8 mouse cellular contexts compared by ENCODE assay signal in genomic region chr4:129576863-129577491, GRCm38 (mm10). TPM values are rescaled to one million over a fixed set of nuclear protein-coding genes. Genes with fewer than 3 reads are reported as not detected.
DNase-seq lines count a peak whose midpoint lies in the region; ATAC-seq lines count a peak whose summit lies in the region.

No protein-coding gene starts in this region.

- DNase-seq in CD4-positive, CD25-positive, alpha-beta regulatory T cell, adult 2 months (ENCODE audit: low read depth, low spot score) = peak; percentile 81
- DNase-seq in embryo, embryonic 10.5 days (ENCODE audit: low spot score) = peak; percentile 81
- peak; percentile 61 for DNase-seq in heart, adult 8-10 months (ENCODE audit: low spot score)
- peak; percentile 59 to 78 for DNase-seq in kidney, adult 8-10 months
- DNase-seq in liver, embryonic 13.5 days = peak; percentile 50
- peak; percentile 79 for DNase-seq in naive thymus-derived CD4-positive, alpha-beta T cell, adult 2 months (ENCODE audit: low read depth)
- DNase-seq in spleen, postnatal 36 days (ENCODE audit: low spot score in 2 of 2) = peak; percentile 69 to 74

- H3K4me3 ChIP-seq in liver, embryonic 13.5 days (replicated peaks) = no peak overlapping the region

- H3K36me3 ChIP-seq in liver, embryonic 13.5 days = no peaks in the 10 kb centered on the region

- no peak for ATAC-seq in CD4-positive, CD25-positive, alpha-beta regulatory T cell, adult 4 months
- ATAC-seq in liver, embryonic 13.5 days (ENCODE audit: low read depth) = no peak

- peaks cover 30% of the 10 kb centered on the region; the same call in 1 of the 2 replicates for H3K27me3 ChIP-seq in liver, embryonic 13.5 days

- 35% methylated on average over 21 of the region's 21 CpGs for WGBS in liver, embryonic 13.5 days (ENCODE audit: insufficient replicate concordance)

- 0 out of 2 replicates have a peak overlapping the region, but pooled peaks have one; percentile 37 for H3K9ac ChIP-seq in liver, embryonic 13.5 days

- H3K9me3 ChIP-seq in liver, embryonic 13.5 days (replicated peaks) = no peaks in the 10 kb centered on the region

- H3K27ac ChIP-seq in liver, embryonic 13.5 days = no peak overlapping the region; the same call in 1 of the 2 replicates

- H3K4me2 ChIP-seq in liver, embryonic 13.5 days = peak overlapping the region; percentile 26; the same call in 1 of the 2 replicates

- H3K4me1 ChIP-seq in liver, embryonic 13.5 days (replicated peaks) = peaks cover 9% of the 10 kb centered on the region

RNA-seq across cellular contexts. Expression of gene Fam167b, which starts 1.4 kb away (rescaled TPM):
- under 1 TPM in 1 of 2 experiments, not detected in 1; 0.86 TPM for polyA plus RNA-seq in CD4-positive, CD25-positive, alpha-beta regulatory T cell, adult 4 months (2017; shearing (Covaris generic))
- under 1 TPM in 2 of 4 experiments, not detected in 2; 0.35 to 0.55 TPM for total RNA-seq in heart, adult 8-10 months (2022)
- 6.6 and 6.9 TPM in 2 replicates for polyA plus RNA-seq in liver, embryonic 13.5 days (2015; fragmentation: Nextera tagmentation; extraction: Ambion mirVana)

RNA-seq across cellular contexts. Expression of gene Lck, which starts 3.5 kb away (rescaled TPM):
- polyA plus RNA-seq in CD4-positive, CD25-positive, alpha-beta regulatory T cell, adult 4 months (2017; shearing (Covaris generic)) = 1,000 to 10,000 TPM; 1,549 to 2,173 TPM
- 1 to 10 TPM in 1 of 4 experiments, under 1 TPM in 2, not detected in 1; 0.14 to 1.3 (median 0.53) TPM for total RNA-seq in heart, adult 8-10 months (2022)
- 3.5 and 3.8 TPM in 2 replicates for polyA plus RNA-seq in liver, embryonic 13.5 days (2015; fragmentation: Nextera tagmentation; extraction: Ambion mirVana)

RNA-seq across cellular contexts. Expression of gene Eif3i, which starts 23.5 kb away (rescaled TPM):
- polyA plus RNA-seq in CD4-positive, CD25-positive, alpha-beta regulatory T cell, adult 4 months (2017; shearing (Covaris generic)) = 100 to 1,000 TPM; 337 to 353 TPM
- total RNA-seq in heart, adult 8-10 months (2022) = 100 to 1,000 TPM; 118 to 136 (median 130) TPM
- polyA plus RNA-seq in liver, embryonic 13.5 days (2015; fragmentation: Nextera tagmentation; extraction: Ambion mirVana) = 211 and 222 TPM in 2 replicates

RNA-seq across cellular contexts. Expression of gene Tmem234, which starts 23.5 kb away (rescaled TPM):
- 100 to 1,000 TPM; 254 to 306 TPM for polyA plus RNA-seq in CD4-positive, CD25-positive, alpha-beta regulatory T cell, adult 4 months (2017; shearing (Covaris generic))
- 10 to 100 TPM; 40.4 to 44.9 (median 42.0) TPM for total RNA-seq in heart, adult 8-10 months (2022)
- 142 and 153 TPM in 2 replicates for polyA plus RNA-seq in liver, embryonic 13.5 days (2015; fragmentation: Nextera tagmentation; extraction: Ambion mirVana)

RNA-seq across cellular contexts. Expression of gene Hdac1, which starts 34.5 kb away (rescaled TPM):
- polyA plus RNA-seq in CD4-positive, CD25-positive, alpha-beta regulatory T cell, adult 4 months (2017; shearing (Covaris generic)) = 100 to 1,000 TPM; 270 to 328 TPM
- 10 to 100 TPM; 11.4 to 15.0 (median 12.8) TPM for total RNA-seq in heart, adult 8-10 months (2022)
- polyA plus RNA-seq in liver, embryonic 13.5 days (2015; fragmentation: Nextera tagmentation; extraction: Ambion mirVana) = 121 and 128 TPM in 2 replicates

Comparison
In these comparisons a context has a peak if more than half of its experiments do, and no peak if none do; other contexts are left out.
1. RNA of gene Lck, which starts 3.5 kb away (polyA plus RNA-seq): 1,549 to 2,173 TPM in CD4-positive, CD25-positive, alpha-beta regulatory T cell, adult 4 months; 3.5 to 3.8 TPM in liver, embryonic 13.5 days; every median in the first group is over 100 times any median in the second.
2. Peak in every context shown above with its lines, with median percentiles within 50 percentile points of each other: DNase-seq.